Mouse (Mus musculus) heart, embryonic 15.5 days (tissue): ENCODE results near the gene Dpm1. TPM values are rescaled to one million over a fixed set of nuclear protein-coding genes. Genes with fewer than 3 reads are reported as not detected.

Source experiments
- ATAC-seq: fragments of 200-750 bp; cut with Nextera tagmentation; replicated peaks from 2 replicates; pipeline ENCODE4 v1.8.0; 2017; ENCODE audit warnings: low read depth, moderate TSS enrichment; ENCODE audit not compliant: insufficient number of reproducible peaks, insufficient read depth, low FRiP score
- H3K27ac ChIP-seq: fragments of 300-500 bp; sonication (generic); 2 replicates; pipeline ENCODE4 v1.5.1; 2015; ENCODE audit warnings: mild to moderate bottlenecking, inconsistent platforms
- H3K27me3 ChIP-seq: fragments of 300-500 bp; sonication (generic); 2 replicates; pipeline ENCODE4 v1.6.1; 2015; ENCODE audit warnings: inconsistent platforms
- H3K36me3 ChIP-seq: fragments of 300-500 bp; sonication (generic); 2 replicates; pipeline ENCODE4 v1.6.1; 2015; ENCODE audit warnings: mild to moderate bottlenecking, inconsistent platforms
- H3K4me1 ChIP-seq: fragments of 300-500 bp; sonication (generic); replicated peaks from 2 replicates; pipeline ENCODE4 v1.6.1; 2015; ENCODE audit warnings: inconsistent platforms
- H3K4me2 ChIP-seq: fragments of 300-500 bp; sonication (generic); 2 replicates; pipeline ENCODE4 v1.6.1; 2015; ENCODE audit warnings: inconsistent platforms, mild to moderate bottlenecking, moderate library complexity
- H3K4me3 ChIP-seq: fragments of 300-500 bp; sonication (generic); 2 replicates; pipeline ENCODE4 v1.5.1; 2015; ENCODE audit warnings: mild to moderate bottlenecking, inconsistent platforms
- H3K9ac ChIP-seq: fragments of 300-500 bp; sonication (generic); 2 replicates; pipeline ENCODE4 v1.6.1; 2015; ENCODE audit warnings: mild to moderate bottlenecking, inconsistent platforms
- H3K9me3 ChIP-seq: fragments of 300-500 bp; sonication (generic); replicated peaks from 2 replicates; pipeline ENCODE4 v1.6.1; 2016; ENCODE audit warnings: inconsistent platforms
- WGBS: fragments of 180-500 bp; shearing (Covaris S2); methylation state at CpG from one replicate; pipeline ENCODE4 v1.1.7; 2015; ENCODE audit warnings: mixed read lengths; 5-methylcytosine and 5-hydroxymethylcytosine counted together
- microRNA-seq: library from miRNA; unstranded; fragments of <30 nt; microRNA quantifications from one replicate; pipeline ENCODE4, GENCODE M21; 2016
- polyA plus RNA-seq: library from polyadenylated mRNA; unstranded; fragments of >200 nt; fragmentation: Nextera tagmentation; extraction: Ambion mirVana; gene quantifications from 2 replicates; pipeline ENCODE4 v1.2.1, GENCODE M21; 2015

Dpm1 gene
- polyA plus RNA-seq, 1 experiment from 2014 or later = 96.2 TPM

- no peak overlapping the region for H3K9ac ChIP-seq
- no peak for ATAC-seq
- H3K4me2 ChIP-seq = no peak overlapping the region
- peaks cover 23% of the 10 kb centered on the region for H3K4me1 ChIP-seq
- no peaks in the 10 kb centered on the region for H3K36me3 ChIP-seq
- H3K4me3 ChIP-seq = no peak overlapping the region
- 83% methylated on average over 9 of the region's 9 CpGs for WGBS
- no peaks in the 10 kb centered on the region for H3K9me3 ChIP-seq
- no peak overlapping the region for H3K27ac ChIP-seq
- no peaks in the 10 kb centered on the region for H3K27me3 ChIP-seq
Observed at GRCm38 (mm10) chr2:168160370-168160930, 69.9 kb downstream of the Dpm1 start.

Small RNAs within 50 kb of the gene (microRNA-seq; reads per million reads assigned to microRNA genes)
- not detected for gene Gm24561

Other genes starting within 250 kb of the Dpm1 start
- gene Ripor3, start 220.0 kb downstream of the Dpm1 start, polyA plus RNA-seq = 0.93 and 1.4 TPM in 2 replicates
- 5.3 and 7.1 TPM in 2 replicates for gene Pard6b, start 149.6 kb downstream of the Dpm1 start, polyA plus RNA-seq
- 6.6 and 7.8 TPM in 2 replicates for gene Adnp, start 23.5 kb downstream of the Dpm1 start, polyA plus RNA-seq
- 10.9 and 14.2 TPM in 2 replicates for gene Gm20716, start 227 bp downstream of the Dpm1 start, polyA plus RNA-seq
- 4.2 and 5.7 TPM in 2 replicates for gene Mocs3, start within 50 bp of the Dpm1 start, polyA plus RNA-seq
- gene Kcng1, start 51.1 kb upstream of the Dpm1 start, polyA plus RNA-seq = 0.18 and 0.48 TPM in 2 replicates